Mouse (Mus musculus) testis, adult 2 months (tissue): ENCODE data around the gene Lrrc9.

Experiments
- CTCF ChIP-seq: fragments of 200-500 bp; IDR thresholded peaks from 2 replicates; pipeline ENCODE4 v1.5.1; 2012; ENCODE audit warnings: low read depth, mild to moderate bottlenecking, inconsistent platforms, low read length, moderate library complexity; ENCODE audit not compliant: control insufficient read depth, insufficient read depth, insufficient replicate concordance
- POLR2A ChIP-seq: fragments of 200-500 bp; IDR thresholded peaks from 2 replicates; pipeline ENCODE4 v1.6.1; 2012; ENCODE audit warnings: low read depth, mild to moderate bottlenecking, inconsistent platforms, low read length, moderate library complexity; ENCODE audit not compliant: control insufficient read depth

DNA sequence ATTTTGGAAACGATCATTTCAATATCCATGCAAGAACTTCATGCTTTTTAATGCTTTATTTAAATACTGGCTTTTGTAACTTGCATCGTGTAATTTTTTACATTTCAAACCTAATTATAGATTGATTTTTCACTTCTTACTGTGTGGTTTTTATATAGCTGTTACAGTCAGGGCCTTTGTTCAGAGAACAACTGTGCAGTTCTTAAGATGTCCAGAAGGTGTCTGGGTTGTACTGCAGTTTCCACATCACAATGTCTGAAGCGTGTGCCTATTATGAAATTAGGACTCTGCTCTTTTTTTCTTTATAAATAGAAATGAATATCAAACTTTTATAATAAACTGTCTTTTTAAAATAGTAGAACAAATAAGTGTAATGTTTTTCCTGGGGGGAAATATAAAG is 73.8 kb downstream of the Lrrc9 start:
- TF ChIP-seq POLR2A (no peak), CTCF (no peak)
